Mouse (Mus musculus): ENCODE results near the gene Mfsd4b1. TPM values are rescaled to one million over a fixed set of nuclear protein-coding genes. Genes with fewer than 3 reads are reported as not detected.

Gene Mfsd4b1
- polyA plus RNA-seq, 1 experiment from 2014 or later, result not detected

GRCm38 (mm10) chr10:39991155-39991554 lies 33.9 kb downstream of the Mfsd4b1 start:
- ATAC-seq (ENCODE audit: low FRiP score) (no peak), DNase-seq (ENCODE audit: low spot score, missing footprints) (no peak)
- no peak overlapping the region for H3K27ac ChIP-seq (ENCODE audit: low read depth, low read length)
- no peaks in the 10 kb centered on the region for H3K4me1 ChIP-seq (ENCODE audit: control insufficient read depth, insufficient read depth, low read length)
- no peak overlapping the region for H3K9ac ChIP-seq (ENCODE audit: low read length)
- H3K9me3 ChIP-seq (ENCODE audit: control insufficient read depth, low read length), result no peaks in the 10 kb centered on the region
- no peak overlapping the region for H3K4me3 ChIP-seq (ENCODE audit: low read depth, low read length)
- H3K4me2 ChIP-seq, result no peak overlapping the region
- H3K27me3 ChIP-seq (ENCODE audit: control insufficient read depth, insufficient read depth, low read length), result no peaks in the 10 kb centered on the region
- H3K36me3 ChIP-seq (ENCODE audit: control insufficient read depth, insufficient read depth, low read length), result no peaks in the 10 kb centered on the region
- WGBS, result 82% methylated on average over 4 of the region's 4 CpGs

GRCm38 (mm10) chr10:39986466-39986865 lies 38.6 kb downstream of the Mfsd4b1 start, which contains the start of gene Mfsd4b5:
Mfsd4b5 (minus strand) TSS chr10:39986646.
- no peak within 1 kb of the TSS for H3K27ac ChIP-seq (ENCODE audit: low read depth, low read length)
- no peak within 1 kb of the TSS for H3K9ac ChIP-seq (ENCODE audit: low read length)
- H3K4me3 ChIP-seq (ENCODE audit: low read depth, low read length), result no peak within 1 kb of the TSS
- no peak for ATAC-seq (ENCODE audit: low FRiP score)
- no peaks in the 10 kb centered on the region for H3K4me1 ChIP-seq (ENCODE audit: control insufficient read depth, insufficient read depth, low read length)
- H3K4me2 ChIP-seq, result no peak within 1 kb of the TSS
- no peak for DNase-seq (ENCODE audit: low spot score, missing footprints)
- no peaks in the 10 kb centered on the region for H3K27me3 ChIP-seq (ENCODE audit: control insufficient read depth, insufficient read depth, low read length)
- H3K36me3 ChIP-seq (ENCODE audit: control insufficient read depth, insufficient read depth, low read length), result no peaks in the 10 kb centered on the region
- 91% methylated on average over 12 of the region's 12 CpGs for WGBS
- no peaks in the 10 kb centered on the region for H3K9me3 ChIP-seq (ENCODE audit: control insufficient read depth, low read length)

GRCm38 (mm10) chr10:39982604-39983003 lies 42.5 kb downstream of the Mfsd4b1 start:
- Histone ChIP-seq H3K9ac (ENCODE audit: low read length) (no peak overlapping the region), H3K4me3 (ENCODE audit: low read depth, low read length) (no peak overlapping the region), H3K27me3 (ENCODE audit: control insufficient read depth, insufficient read depth, low read length) (no peaks in the 10 kb centered on the region), H3K27ac (ENCODE audit: low read depth, low read length) (no peak overlapping the region), H3K4me2 (no peak overlapping the region), H3K4me1 (ENCODE audit: control insufficient read depth, insufficient read depth, low read length) (no peaks in the 10 kb centered on the region), H3K36me3 (ENCODE audit: control insufficient read depth, insufficient read depth, low read length) (no peaks in the 10 kb centered on the region), H3K9me3 (ENCODE audit: control insufficient read depth, low read length) (peaks cover 6% of the 10 kb centered on the region)
- ATAC-seq (ENCODE audit: low FRiP score) (no peak), DNase-seq (ENCODE audit: low spot score, missing footprints) (no peak)
- 81% methylated on average over 5 of the region's 5 CpGs for WGBS

GRCm38 (mm10) chr10:39978231-39978630 lies 46.8 kb downstream of the Mfsd4b1 start:
- Histone ChIP-seq H3K9ac (ENCODE audit: low read length) (no peak overlapping the region), H3K27ac (ENCODE audit: low read depth, low read length) (no peak overlapping the region), H3K4me3 (ENCODE audit: low read depth, low read length) (no peak overlapping the region), H3K27me3 (ENCODE audit: control insufficient read depth, insufficient read depth, low read length) (no peaks in the 10 kb centered on the region), H3K36me3 (ENCODE audit: control insufficient read depth, insufficient read depth, low read length) (no peaks in the 10 kb centered on the region), H3K9me3 (ENCODE audit: control insufficient read depth, low read length) (peaks cover 6% of the 10 kb centered on the region), H3K4me2 (no peak overlapping the region), H3K4me1 (ENCODE audit: control insufficient read depth, insufficient read depth, low read length) (no peaks in the 10 kb centered on the region)
- WGBS, result 94% methylated on average over 1 of the region's 1 CpGs
- ATAC-seq (ENCODE audit: low FRiP score) (no peak), DNase-seq (ENCODE audit: low spot score, missing footprints) (no peak)

- no peaks in the 10 kb centered on the region for H3K27me3 ChIP-seq (ENCODE audit: control insufficient read depth, insufficient read depth, low read length)
- H3K4me1 ChIP-seq (ENCODE audit: control insufficient read depth, insufficient read depth, low read length), result no peaks in the 10 kb centered on the region
- no peak overlapping the region for H3K27ac ChIP-seq (ENCODE audit: low read depth, low read length)
- WGBS, result 88% methylated on average over 4 of the region's 4 CpGs
- H3K9ac ChIP-seq (ENCODE audit: low read length), result no peak overlapping the region
- peaks cover 6% of the 10 kb centered on the region for H3K9me3 ChIP-seq (ENCODE audit: control insufficient read depth, low read length)
- no peak overlapping the region for H3K4me3 ChIP-seq (ENCODE audit: low read depth, low read length)
- ATAC-seq (ENCODE audit: low FRiP score), result no peak
- no peak overlapping the region for H3K4me2 ChIP-seq
- no peaks in the 10 kb centered on the region for H3K36me3 ChIP-seq (ENCODE audit: control insufficient read depth, insufficient read depth, low read length)
- no peak for DNase-seq (ENCODE audit: low spot score, missing footprints)
Observed at GRCm38 (mm10) chr10:39977346-39977745, 47.7 kb downstream of the Mfsd4b1 start.

- no peaks in the 10 kb centered on the region for H3K4me1 ChIP-seq (ENCODE audit: control insufficient read depth, insufficient read depth, low read length)
- peaks cover 6% of the 10 kb centered on the region for H3K9me3 ChIP-seq (ENCODE audit: control insufficient read depth, low read length)
- H3K36me3 ChIP-seq (ENCODE audit: control insufficient read depth, insufficient read depth, low read length), result no peaks in the 10 kb centered on the region
- no peak overlapping the region for H3K4me3 ChIP-seq (ENCODE audit: low read depth, low read length)
- H3K27me3 ChIP-seq (ENCODE audit: control insufficient read depth, insufficient read depth, low read length), result no peaks in the 10 kb centered on the region
- DNase-seq (ENCODE audit: low spot score, missing footprints) (no peak), ATAC-seq (ENCODE audit: low FRiP score) (no peak)
- no peak overlapping the region for H3K9ac ChIP-seq (ENCODE audit: low read length)
- 40% methylated on average over 2 of the region's 2 CpGs for WGBS
- no peak overlapping the region for H3K4me2 ChIP-seq
- H3K27ac ChIP-seq (ENCODE audit: low read depth, low read length), result no peak overlapping the region
Observed at GRCm38 (mm10) chr10:39975771-39976170, 49.3 kb downstream of the Mfsd4b1 start.

GRCm38 (mm10) chr10:39974982-39975381 lies 50.1 kb downstream of the Mfsd4b1 start:
- H3K9ac ChIP-seq (ENCODE audit: low read length), result no peak overlapping the region
- H3K4me3 ChIP-seq (ENCODE audit: low read depth, low read length), result no peak overlapping the region
- ATAC-seq (ENCODE audit: low FRiP score) (no peak), DNase-seq (ENCODE audit: low spot score, missing footprints) (no peak)
- no peaks in the 10 kb centered on the region for H3K4me1 ChIP-seq (ENCODE audit: control insufficient read depth, insufficient read depth, low read length)
- no peak overlapping the region for H3K4me2 ChIP-seq
- no peaks in the 10 kb centered on the region for H3K27me3 ChIP-seq (ENCODE audit: control insufficient read depth, insufficient read depth, low read length)
- H3K36me3 ChIP-seq (ENCODE audit: control insufficient read depth, insufficient read depth, low read length), result no peaks in the 10 kb centered on the region
- H3K9me3 ChIP-seq (ENCODE audit: control insufficient read depth, low read length), result peaks cover 6% of the 10 kb centered on the region
- 68% methylated on average over 11 of the region's 11 CpGs for WGBS
- no peak overlapping the region for H3K27ac ChIP-seq (ENCODE audit: low read depth, low read length)

- no peaks in the 10 kb centered on the region for H3K36me3 ChIP-seq (ENCODE audit: control insufficient read depth, insufficient read depth, low read length)
- H3K27ac ChIP-seq (ENCODE audit: low read depth, low read length), result no peak overlapping the region
- H3K9ac ChIP-seq (ENCODE audit: low read length), result no peak overlapping the region
- no peak overlapping the region for H3K4me3 ChIP-seq (ENCODE audit: low read depth, low read length)
- no peaks in the 10 kb centered on the region for H3K9me3 ChIP-seq (ENCODE audit: control insufficient read depth, low read length)
- no peaks in the 10 kb centered on the region for H3K27me3 ChIP-seq (ENCODE audit: control insufficient read depth, insufficient read depth, low read length)
- no peaks in the 10 kb centered on the region for H3K4me1 ChIP-seq (ENCODE audit: control insufficient read depth, insufficient read depth, low read length)
- ATAC-seq (ENCODE audit: low FRiP score) (no peak), DNase-seq (ENCODE audit: low spot score, missing footprints) (no peak)
- H3K4me2 ChIP-seq, result no peak overlapping the region
- 89% methylated on average over 3 of the region's 3 CpGs for WGBS
Observed at GRCm38 (mm10) chr10:39967512-39967911, 57.6 kb downstream of the Mfsd4b1 start.

GRCm38 (mm10) chr10:39961906-39962305 lies 63.2 kb downstream of the Mfsd4b1 start:
- Histone ChIP-seq H3K9ac (ENCODE audit: low read length) (no peak overlapping the region), H3K9me3 (ENCODE audit: control insufficient read depth, low read length) (no peaks in the 10 kb centered on the region), H3K27ac (ENCODE audit: low read depth, low read length) (no peak overlapping the region), H3K4me1 (ENCODE audit: control insufficient read depth, insufficient read depth, low read length) (peaks cover 3% of the 10 kb centered on the region; the same call in 1 of the 2 replicates), H3K4me3 (ENCODE audit: low read depth, low read length) (no peak overlapping the region), H3K4me2 (no peak overlapping the region), H3K36me3 (ENCODE audit: control insufficient read depth, insufficient read depth, low read length) (no peaks in the 10 kb centered on the region), H3K27me3 (ENCODE audit: control insufficient read depth, insufficient read depth, low read length) (peaks cover 3% of the 10 kb centered on the region; the same call in 1 of the 2 replicates)
- DNase-seq (ENCODE audit: low spot score, missing footprints), result no peak
- 69% methylated on average over 1 of the region's 1 CpGs for WGBS
- ATAC-seq (ENCODE audit: low FRiP score), result no peak
